Mouse (Mus musculus): Measurements from ENCODE around the gene Mical1.

Mical1 gene

GRCm38 (mm10) chr10:41520410-41520673 lies 44.2 kb downstream of the Mical1 start:
- no peak for DNase-seq (ENCODE audit: low spot score)

- DNase-seq (ENCODE audit: low spot score) = no peak
Observed at GRCm38 (mm10) chr10:41523386-41523785, 47.3 kb downstream of the Mical1 start.

GRCm38 (mm10) chr10:41525696-41526095 lies 49.6 kb downstream of the Mical1 start:
- DNase-seq (ENCODE audit: low spot score) = no peak

- DNase-seq (ENCODE audit: low spot score) = no peak
Observed at GRCm38 (mm10) chr10:41529972-41530371, 53.9 kb downstream of the Mical1 start.

- DNase-seq (ENCODE audit: low spot score) = no peak
Observed at GRCm38 (mm10) chr10:41535991-41536390, 59.9 kb downstream of the Mical1 start.
